Mouse (Mus musculus) gastrocnemius, postnatal 10 days (tissue): ENCODE results near the gene Prop1. TPM values are rescaled to one million over a fixed set of nuclear protein-coding genes. Genes with fewer than 3 reads are reported as not detected.

Experiments used
- DNase-seq: peaks from one replicate; pipeline ENCODE4 v3.0.0; 2021; ENCODE audit warnings: mixed read lengths
- long read RNA-seq, 2 experiments: library from polyadenylated mRNA; stranded (forward); transcript quantifications; one replicate each; pipeline ENCODE4 v2.0.0; 2021
- total RNA-seq, 2 experiments: library from RNA; stranded (reverse); gene quantifications; 2 replicates each; pipeline ENCODE4 v1.2.3; 2021

Gene Prop1
- total RNA-seq = not detected
- long read RNA-seq, experiment 1 = 0 reads
- long read RNA-seq, experiment 2 = 0 reads

DNA sequence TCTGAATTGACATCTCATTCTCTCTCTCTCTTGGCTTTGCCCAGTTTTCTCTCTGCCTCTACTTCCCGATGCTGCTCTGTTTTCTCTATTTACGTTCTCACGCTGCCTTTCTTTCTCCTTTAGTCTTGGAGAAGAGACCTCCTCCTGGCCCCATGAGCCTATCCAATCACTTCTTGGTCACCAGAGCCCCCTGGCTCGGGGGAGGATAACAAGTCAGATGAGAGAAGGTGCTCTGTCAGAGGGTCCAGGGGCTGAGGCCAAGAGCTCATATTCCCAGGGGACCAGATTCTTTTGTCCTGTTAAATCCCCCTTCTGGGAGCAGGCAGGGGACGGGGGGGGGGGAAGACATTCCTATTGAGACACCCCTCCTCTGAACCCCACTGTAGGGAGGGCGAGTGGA lies at the start of gene Prop1:
Prop1 (minus strand) TSS at position 101 of the 400 bp plus-strand sequence.
- no peak for DNase-seq

DNA sequence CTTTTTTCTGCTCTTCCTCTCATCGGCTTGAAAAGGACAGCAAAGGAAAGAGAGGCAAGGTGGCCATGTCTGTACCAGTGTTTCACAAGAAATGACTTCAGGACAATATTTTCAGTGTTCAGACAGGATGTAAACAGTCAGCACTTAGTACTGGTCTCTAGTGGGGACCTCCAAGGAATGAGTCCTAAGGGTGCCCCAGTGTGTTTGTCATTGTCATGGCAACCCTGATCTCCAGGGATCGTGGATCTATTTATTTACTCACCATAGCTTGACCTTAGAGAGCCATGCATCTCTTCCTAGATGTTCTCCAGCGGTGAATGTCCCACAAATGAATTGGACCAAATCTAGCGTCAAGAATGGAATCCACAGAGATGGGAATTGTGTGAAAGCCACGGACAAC lies 49.7 kb upstream of the Prop1 start, which contains the start of gene Olfr51:
Olfr51 (plus strand) TSS at position 301 of the 400 bp plus-strand sequence.
- no peak for DNase-seq

DNA sequence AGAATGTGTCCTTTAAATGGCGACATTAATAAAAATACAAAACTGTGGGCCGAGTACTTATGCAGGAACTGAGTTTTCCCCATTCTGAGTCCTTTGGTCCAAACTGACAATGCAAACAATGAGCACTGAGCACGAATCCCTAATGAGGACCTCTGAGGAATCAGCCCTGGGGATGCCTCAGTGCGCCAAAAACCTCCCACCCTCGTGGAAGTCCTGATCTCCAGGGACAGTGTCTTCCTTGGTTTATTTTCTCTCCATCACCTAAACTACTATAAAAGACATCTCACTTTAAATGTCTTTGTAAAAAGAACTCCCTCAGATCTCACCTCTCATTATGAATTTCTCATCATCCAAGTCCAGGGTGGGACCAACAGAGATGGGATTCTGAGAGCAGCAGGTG lies 28.1 kb upstream of the Prop1 start, which contains the start of gene Olfr1377:
Olfr1377 (plus strand) TSS at position 301 of the 400 bp plus-strand sequence.
- no peak for DNase-seq

DNA sequence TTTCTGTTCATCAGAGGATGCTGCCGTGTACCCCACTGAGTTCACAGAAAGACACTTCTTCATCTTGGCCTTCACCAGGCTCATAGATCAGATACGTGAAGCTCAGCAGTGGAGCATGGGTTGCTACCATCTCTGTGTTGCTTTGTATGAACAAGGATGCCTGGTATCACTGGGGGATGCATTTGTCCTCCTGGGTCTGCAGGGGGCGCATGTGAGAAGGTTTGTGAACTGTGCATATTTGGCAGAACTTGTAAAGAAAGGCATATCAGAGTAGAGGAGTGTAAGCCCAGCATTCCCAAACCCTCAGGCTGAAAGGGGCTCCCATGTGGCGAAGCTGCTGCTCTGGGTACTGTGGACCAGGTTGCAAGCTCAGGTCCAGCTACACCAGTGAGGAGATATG lies 23.7 kb upstream of the Prop1 start:
- DNase-seq = no peak

DNA sequence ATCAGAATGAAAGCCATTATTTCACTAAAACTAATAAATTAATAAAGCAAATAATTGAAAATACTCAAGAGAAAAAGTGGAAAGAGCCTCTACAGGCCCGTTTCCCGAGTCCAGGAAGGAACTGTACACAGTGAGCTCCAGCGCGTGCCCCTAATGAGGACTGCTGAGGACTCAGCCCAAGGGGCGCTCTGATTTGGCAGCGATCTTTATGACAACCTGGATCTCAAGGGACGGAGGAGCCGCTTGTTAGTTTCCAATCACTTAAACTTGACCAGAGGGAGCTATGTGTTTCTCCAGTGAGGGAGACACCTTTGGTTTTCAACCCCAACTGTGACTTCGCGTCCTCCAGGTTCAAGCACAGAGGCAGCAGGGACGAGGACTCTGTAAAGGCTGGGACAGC lies 12.7 kb upstream of the Prop1 start, which contains the start of gene Olfr1378:
Olfr1378 (plus strand) TSS at position 301 of the 400 bp plus-strand sequence.
- DNase-seq = no peak

DNA sequence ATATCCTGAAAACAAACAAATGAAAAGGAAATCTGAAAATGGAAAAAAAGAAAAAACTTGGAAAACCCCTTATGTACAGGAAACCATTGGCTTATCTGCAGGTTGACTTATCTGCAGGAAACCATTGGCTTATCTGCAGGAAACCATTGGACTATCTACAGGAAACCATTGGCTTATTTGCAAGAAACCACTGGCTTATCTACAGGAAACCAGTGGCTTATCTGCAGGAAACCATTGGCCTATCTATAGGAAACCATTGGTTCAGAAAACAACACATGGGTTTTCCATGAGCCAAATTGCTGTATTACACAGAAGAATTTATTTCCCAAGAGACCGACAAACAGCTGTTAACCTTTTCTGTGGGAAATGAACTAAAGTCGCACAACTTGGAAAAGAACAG lies 11.3 kb upstream of the Prop1 start:
- DNase-seq = no peak

DNA sequence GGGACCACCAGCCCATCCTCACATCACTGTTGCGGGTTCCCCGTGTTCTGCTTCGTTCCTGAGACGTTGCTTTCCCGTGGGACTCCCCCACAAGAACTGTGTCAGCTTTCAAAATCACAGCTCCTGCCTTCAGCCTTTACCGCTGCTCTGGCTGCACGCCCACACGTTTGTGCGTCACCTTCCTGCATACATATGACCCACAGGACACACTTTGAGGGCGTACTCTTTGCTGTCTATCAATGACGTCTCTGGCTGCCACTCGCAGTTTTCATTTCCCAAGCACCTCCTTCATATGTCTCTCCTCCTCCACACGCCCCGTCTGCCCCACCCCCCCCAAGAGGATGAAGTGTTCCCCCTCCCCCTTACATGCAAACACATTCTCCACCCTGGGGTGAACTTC lies 1.3 kb downstream of the Prop1 start:
- no peak for DNase-seq

DNA sequence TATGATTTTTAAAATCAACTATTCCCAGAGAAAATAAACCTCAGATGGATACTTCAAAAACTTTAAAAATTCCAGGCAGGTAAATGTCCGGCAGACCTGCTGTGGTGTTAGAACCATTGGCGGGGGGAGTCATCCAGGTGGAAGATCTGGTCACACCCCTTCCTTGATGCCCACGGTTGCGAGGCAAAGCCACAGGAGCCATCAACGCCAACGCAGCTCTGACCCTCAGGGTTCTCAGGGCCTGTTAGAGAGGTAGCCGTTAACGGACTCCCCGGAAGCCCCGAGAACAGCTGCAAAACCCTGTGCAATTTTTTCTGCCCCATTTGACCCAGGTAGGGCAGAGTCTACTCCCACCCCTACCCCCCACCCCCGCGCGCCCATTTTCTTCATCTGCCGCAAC lies 10.1 kb downstream of the Prop1 start, which contains the start of gene 4933414I15Rik:
4933414I15Rik (minus strand) TSS at position 260 of the 400 bp plus-strand sequence.
- no peak for DNase-seq

DNA sequence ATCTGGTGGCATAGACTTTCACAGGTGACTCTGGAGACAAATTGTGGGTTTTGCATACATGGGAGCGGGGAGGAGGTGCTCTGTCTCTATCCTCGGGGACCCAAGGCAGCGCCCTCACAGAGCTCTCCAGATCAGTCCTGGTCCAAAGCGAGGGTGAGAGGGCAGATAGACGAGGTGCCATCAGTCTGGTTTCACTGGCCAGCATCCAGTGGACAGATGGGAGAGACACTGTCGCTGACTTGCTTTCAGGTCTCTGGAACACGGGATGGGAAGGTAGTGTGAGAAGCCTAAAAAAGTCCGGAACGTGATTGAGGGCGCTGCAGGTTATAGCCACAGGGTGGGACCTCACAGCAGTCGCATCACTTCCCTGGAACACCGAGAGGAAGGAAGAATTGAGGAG lies 11.2 kb downstream of the Prop1 start:
- no peak for DNase-seq

DNA sequence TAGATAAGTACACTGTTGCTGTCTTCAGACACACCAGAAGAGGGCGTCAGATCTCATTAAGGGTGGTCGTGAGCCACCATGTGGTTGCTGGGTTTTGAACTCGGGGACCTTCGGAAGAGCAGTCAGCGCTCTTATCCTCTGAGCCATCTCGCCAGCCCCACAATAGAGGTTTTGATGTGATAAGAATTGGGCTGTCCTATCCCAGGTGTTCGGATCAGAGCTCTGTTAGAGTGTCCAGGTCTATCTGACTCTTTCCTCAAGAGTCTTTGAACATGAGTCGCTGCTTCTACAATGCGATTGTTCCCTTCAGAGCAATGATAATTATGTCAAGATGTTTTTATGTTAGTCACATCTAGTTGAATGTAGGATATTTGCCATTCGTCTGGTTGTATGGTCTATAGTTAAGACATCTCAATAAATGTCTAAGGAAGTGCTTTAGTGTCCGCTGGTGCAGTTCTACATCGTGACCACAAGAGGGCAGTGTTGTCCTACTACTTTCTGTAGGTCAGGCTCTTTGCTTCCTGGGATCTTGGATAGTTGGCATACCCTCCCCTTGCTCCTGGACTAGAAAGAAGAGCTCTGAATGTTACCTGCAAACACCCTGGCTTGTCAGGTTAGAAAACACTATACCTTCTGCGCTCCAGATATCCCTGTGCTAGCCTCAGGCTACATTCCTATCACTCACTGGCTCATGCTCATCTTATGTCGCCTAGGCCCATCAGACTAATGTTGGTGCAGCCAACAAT lies 13.8 kb downstream of the Prop1 start:
- DNase-seq = no peak

DNA sequence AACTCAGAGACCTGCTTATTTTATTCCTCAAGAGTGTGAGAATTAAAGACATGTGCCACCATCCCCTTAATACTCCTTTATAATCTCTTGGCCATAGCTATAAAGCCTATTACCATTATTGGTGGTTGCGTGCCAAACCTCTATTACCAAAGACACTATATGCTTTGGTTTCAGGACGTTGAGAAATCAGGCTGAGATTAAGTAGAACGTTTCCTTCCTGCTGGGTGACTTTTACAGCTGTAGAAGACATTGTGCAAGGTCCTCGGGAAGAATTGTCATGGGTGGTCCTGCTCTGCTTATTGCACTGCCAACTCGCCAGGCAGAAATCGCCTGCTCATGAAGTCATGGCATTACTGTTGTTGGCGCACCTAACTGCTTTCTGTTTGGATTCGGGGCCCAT lies 15.1 kb downstream of the Prop1 start:
- no peak for DNase-seq

DNA sequence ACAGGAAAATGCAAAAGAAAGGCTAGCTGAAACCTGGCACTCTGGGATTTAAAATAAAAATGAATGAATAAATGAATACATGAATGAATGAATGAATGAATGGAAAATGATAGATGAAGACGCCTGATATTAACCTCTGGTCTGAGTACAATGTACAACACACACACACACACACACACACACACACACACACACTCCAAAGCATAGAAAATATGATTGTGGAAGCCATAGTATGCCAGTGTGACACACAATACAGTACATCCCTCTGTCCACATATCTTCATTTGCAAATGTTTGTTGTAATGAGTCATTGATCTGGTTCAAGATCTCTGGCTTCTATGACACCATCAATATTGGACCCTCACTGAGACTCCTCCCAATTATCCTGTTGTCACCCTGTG lies 21.5 kb downstream of the Prop1 start:
- no peak for DNase-seq

DNA sequence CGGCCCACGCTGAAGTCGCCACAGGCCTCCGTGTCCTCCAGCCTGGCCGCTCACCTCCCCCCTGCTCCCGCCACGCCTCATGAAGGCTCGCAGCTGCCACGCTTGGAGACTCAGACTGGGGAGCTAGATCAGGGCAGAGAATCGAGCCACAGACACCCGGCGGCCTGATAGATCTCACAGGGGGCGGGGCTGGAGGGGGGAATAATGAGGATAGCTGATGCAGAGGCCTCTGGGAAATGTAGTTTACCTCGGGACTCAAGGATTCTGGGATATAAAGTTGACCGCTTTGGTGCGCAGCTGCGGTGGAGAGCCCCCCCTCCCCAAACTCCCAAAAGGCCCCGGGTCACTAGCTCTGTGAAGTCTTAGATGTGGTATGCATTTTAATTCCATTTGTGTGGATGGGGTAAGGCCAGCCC lies 22.1 kb downstream of the Prop1 start, which contains the start of gene Zfp354b:
Zfp354b (minus strand) TSS at position 183 of the 416 bp plus-strand sequence.
- DNase-seq = peak; percentile 68

DNA sequence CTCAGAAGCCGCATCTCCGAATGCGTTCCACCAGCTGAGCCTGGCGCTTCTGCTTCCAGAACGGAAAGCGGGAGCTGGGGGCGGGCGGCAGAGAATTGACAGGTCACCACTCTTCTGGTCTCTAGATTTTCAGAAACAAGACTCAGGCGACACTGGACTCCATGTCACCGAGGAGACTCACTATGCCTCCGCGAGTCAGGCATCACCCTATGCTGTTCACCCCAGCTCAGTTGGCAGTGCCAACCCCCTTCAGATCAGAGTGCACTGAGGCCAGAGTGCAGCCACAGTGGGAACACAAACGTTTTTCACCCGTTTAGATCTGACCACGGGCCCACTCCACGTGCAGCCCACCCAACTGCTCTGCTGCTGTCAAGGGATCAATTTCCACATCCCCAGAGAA lies 22.5 kb downstream of the Prop1 start:
- no peak for DNase-seq

DNA sequence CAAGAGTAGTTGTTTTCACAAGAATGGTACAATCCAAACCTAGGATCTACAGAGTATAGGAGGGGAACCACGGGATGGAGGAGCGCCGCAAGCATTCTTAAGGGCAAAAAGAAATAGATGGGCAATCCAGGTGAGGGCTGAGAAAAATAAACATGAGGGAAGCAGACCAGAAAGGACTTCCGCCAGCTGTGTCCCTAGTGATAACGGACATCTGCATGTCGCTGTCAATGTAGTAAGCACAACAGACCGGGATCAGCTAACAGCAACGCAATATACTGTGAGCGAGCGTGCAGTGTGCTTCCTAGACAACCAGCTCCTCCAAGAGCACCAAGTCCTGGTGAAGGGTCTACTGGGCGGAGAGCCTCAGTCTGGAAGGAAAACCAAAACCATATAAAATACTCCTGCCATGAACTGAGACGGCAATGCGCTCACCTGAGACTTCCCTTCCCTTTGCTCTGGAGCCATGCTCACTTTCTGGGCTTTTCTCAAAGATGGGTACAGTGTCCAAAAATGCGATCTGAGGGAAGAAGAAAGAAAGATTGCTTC lies 23.0 kb downstream of the Prop1 start:
- DNase-seq = no peak

DNA sequence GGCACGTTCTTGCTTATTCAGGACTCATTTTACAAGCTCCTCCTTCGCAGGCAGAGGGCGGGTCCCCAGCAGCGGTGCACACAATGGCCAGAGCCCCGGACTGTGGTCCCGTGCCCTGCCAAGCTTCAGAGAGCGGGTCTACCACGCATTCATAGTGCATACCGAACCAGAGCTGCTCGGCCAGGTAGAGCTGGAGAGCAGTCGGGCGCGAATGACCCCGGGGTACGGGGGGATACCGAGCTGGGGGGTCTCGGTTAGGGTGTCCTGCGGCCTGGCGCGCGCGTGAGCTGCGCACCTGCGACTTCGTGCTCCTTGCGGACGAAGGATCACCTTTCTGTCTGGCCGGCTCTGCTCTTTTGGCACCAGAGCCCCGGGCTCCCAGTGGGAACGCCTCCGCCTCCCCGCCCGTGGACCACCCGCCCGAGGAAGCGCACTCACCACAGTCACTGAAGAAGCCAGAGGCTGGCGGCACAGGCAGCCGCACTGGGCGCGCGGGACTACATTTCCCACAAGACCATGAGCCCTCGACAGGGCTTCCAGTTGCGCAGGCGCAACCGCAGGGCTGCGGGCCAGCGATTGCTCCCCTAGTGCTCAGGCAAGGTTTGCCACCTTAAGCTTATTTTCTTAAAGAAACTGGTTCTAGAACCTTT lies 37.8 kb downstream of the Prop1 start, which contains the start of gene Zfp2:
Zfp2 (minus strand) TSS at position 495 of the 650 bp plus-strand sequence.
- DNase-seq = peak; percentile 93

DNA sequence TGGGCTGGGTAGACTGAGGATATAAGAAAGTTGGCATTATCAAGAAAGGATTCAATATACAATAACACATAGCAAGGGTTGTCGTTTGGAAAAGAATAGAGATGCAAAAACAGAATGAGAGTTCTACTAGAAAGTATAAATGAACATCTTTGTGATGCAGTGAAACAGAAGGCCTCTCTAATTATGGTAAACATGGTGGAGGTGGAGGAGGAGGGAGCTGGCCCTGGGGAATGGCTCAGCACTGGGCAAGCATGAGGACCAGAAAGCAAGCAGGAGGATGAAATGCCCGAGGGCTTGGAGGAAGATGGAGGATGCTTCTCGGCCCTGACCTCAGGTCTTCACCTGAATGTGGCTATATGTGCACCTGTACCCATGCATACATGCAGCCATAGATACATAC lies 39.1 kb downstream of the Prop1 start:
- no peak for DNase-seq

DNA sequence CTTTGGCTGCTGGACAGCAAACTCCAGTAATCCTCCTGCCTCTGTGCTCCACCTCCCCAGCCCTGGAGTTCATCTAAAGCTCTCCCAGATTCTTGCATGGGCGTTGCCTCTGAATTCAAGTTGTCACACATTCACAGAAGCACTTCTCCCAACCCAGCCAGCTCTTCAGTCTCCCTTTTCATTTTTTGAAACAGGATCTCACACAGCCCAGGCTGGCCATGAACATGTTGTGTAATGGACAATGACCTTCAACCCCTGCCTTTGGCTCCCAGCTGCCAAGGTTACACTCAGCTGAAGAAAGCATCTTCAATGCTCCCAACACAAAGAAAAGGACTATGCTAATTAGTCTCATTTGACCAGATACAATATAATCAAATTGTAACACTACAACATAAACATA lies 40.3 kb downstream of the Prop1 start:
- no peak for DNase-seq

DNA sequence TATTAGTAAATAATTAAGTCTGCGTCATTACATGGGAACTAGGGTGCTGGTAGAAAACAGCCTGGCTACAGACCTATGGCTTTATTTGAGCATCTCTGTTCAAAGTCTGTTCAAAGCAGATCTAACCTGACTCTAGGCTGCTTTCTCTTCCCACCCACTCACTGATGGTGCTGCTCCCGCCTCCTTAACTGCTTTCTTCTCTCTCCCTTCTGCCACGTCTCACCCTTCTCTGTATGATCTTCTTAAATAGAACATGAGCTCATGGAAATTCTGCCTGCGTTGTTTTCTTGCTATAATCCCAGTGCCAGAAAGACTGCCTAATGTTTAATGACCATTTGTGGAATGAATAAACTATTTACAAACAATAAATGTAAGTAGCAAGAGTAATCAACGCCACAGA lies 45.4 kb downstream of the Prop1 start:
- no peak for DNase-seq
